Mouse (Mus musculus): Measurements from ENCODE around the gene Sgpl1. TPM values are rescaled to one million over a fixed set of nuclear protein-coding genes. Genes with fewer than 3 reads are reported as not detected.
"Not testable (repeated sequence)": the region's sequence is repeated elsewhere in the genome, so short reads cannot be mapped to it uniquely, and the experiment has no call there.

The Sgpl1 gene
- polyA plus RNA-seq, 1 experiment = 18.7 TPM

DNA sequence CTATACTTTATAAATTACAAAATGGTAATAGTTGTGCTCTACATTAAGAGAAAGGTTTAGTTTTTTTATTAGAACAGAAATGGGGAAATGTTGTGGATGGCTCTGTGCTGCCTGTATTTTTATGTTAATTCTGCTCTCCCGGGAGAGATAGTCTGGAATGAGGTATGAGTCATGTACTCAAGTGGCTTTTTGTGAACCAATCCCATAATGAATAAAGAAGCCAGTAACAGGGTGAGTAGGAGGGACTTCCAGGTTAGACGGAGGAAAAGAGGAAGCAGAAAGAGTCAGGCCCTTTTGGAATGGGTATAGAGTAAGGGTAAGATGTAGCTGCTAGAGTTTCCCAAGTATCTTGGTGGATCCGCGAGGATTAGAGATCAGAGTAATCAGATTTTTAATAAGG is 13.5 kb downstream of the Sgpl1 start:
- 62% methylated on average over 4 of the region's 4 CpGs for WGBS
- no peak overlapping the region for H3K27ac ChIP-seq (ENCODE audit: control insufficient read depth, insufficient read depth, low read depth, low read length, poor library complexity)
- TF ChIP-seq POLR2A (IDR thresholded peaks at IDR 0.05; ENCODE audit: borderline replicate concordance, control insufficient read depth, low read depth, low read length) (no peak), CTCF (IDR thresholded peaks at IDR 0.05; ENCODE audit: control insufficient read depth, insufficient read depth, low read length) (no peak)
- no peaks in the 10 kb centered on the region; the same call in 1 of the 2 replicates for H3K4me1 ChIP-seq (ENCODE audit: control insufficient read depth, insufficient read depth, low read length)
- no peak overlapping the region for H3K4me3 ChIP-seq (replicated peaks; ENCODE audit: control insufficient read depth, low read depth, low read length)

DNA sequence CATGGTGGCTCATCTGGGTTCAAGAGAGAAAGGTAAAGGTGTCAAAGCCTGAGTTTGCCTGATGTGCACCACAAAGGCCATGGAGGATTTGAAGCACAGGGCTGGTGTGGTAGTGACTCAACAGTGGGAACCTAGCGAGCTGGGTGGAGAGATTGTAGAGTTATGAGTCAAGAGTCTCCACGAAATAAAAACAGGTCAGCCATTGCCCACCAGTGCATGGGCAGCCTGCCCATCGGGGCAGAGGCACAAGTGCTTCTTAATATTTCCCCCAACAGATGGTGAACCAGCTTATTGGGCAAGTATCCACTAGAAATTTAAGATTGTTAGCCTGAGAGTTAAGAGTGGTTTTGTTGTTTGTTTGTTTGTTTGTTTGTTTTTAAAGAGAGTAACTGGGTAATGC is 16.5 kb downstream of the Sgpl1 start:
- Histone ChIP-seq H3K4me1 (ENCODE audit: control insufficient read depth, insufficient read depth, low read length) (no peaks in the 10 kb centered on the region), H3K4me3 (replicated peaks; ENCODE audit: control insufficient read depth, low read depth, low read length) (no peak overlapping the region), H3K27ac (ENCODE audit: control insufficient read depth, insufficient read depth, low read depth, low read length, poor library complexity) (no peak overlapping the region)
- TF ChIP-seq CTCF (IDR thresholded peaks at IDR 0.05; ENCODE audit: control insufficient read depth, insufficient read depth, low read length) (no peak), POLR2A (IDR thresholded peaks at IDR 0.05; ENCODE audit: borderline replicate concordance, control insufficient read depth, low read depth, low read length) (no peak)
- 72% methylated on average over 3 of the region's 3 CpGs for WGBS

DNA sequence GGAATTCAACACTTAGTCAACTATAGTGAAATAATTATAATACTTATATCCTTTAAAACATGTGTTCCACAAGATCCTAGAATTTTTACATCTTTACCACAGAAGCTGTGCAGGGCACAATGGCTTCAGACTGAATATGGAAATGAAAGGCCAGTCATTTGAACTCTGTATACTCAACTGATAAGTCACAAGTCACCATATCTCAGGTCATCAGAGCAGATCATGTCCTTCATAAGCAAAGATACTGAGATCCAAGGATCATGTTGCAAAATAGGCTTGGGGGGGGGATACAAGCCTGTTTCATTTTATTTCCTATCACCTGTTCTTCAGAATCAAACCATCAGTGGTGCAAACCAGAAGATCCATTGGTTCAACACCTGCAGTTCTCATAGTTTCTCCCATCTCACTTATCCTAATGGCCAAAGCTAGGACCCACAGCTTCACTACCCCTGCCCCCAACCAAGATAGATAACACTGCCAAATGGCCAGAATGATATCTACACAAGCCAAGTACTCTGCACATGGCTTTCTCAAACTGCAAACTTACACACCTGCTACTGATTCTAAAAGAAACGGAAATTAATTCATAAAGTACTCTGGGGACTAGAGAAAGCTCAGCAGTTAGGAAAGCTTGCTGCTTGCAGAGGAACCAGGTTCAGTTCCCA is 18.7 kb downstream of the Sgpl1 start:
- Histone ChIP-seq H3K27ac (ENCODE audit: control insufficient read depth, insufficient read depth, low read depth, low read length, poor library complexity) (no peak overlapping the region), H3K4me1 (ENCODE audit: control insufficient read depth, insufficient read depth, low read length) (no peaks in the 10 kb centered on the region), H3K4me3 (replicated peaks; ENCODE audit: control insufficient read depth, low read depth, low read length) (no peak overlapping the region)
- WGBS = 59% methylated on average over 1 of the region's 1 CpGs
- no peak for TF ChIP-seq CTCF (IDR thresholded peaks at IDR 0.05; ENCODE audit: control insufficient read depth, insufficient read depth, low read length)
- no peak for TF ChIP-seq POLR2A (IDR thresholded peaks at IDR 0.05; ENCODE audit: borderline replicate concordance, control insufficient read depth, low read depth, low read length)

DNA sequence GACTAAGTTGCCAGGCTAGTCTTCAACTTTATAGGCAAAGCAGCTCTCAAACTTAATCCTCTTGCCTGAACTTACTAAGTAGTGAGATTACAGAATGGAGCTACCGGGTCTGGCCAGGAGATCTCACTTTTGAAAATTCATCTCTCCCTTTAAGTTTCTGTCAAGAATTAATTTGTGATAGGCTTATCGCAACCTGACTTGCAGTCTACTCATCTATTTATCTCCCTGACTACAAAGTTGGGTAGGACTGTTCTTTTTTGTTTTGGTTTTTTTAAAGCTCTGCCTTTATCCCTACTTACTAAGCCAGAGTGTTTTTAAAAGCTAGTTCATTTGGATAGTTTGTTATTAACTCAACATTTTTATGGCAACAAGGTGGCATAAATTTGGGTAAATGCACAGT is 23.0 kb downstream of the Sgpl1 start:
- WGBS = 74% methylated on average over 2 of the region's 2 CpGs
- no peak overlapping the region for H3K27ac ChIP-seq (ENCODE audit: control insufficient read depth, insufficient read depth, low read depth, low read length, poor library complexity)
- no peak for TF ChIP-seq CTCF (IDR thresholded peaks at IDR 0.05; ENCODE audit: control insufficient read depth, insufficient read depth, low read length)
- TF ChIP-seq POLR2A (IDR thresholded peaks at IDR 0.05; ENCODE audit: borderline replicate concordance, control insufficient read depth, low read depth, low read length) = no peak
- H3K4me3 ChIP-seq (replicated peaks; ENCODE audit: control insufficient read depth, low read depth, low read length) = no peak overlapping the region
- peaks cover 1% of the 10 kb centered on the region; the same call in 1 of the 2 replicates for H3K4me1 ChIP-seq (ENCODE audit: control insufficient read depth, insufficient read depth, low read length)

DNA sequence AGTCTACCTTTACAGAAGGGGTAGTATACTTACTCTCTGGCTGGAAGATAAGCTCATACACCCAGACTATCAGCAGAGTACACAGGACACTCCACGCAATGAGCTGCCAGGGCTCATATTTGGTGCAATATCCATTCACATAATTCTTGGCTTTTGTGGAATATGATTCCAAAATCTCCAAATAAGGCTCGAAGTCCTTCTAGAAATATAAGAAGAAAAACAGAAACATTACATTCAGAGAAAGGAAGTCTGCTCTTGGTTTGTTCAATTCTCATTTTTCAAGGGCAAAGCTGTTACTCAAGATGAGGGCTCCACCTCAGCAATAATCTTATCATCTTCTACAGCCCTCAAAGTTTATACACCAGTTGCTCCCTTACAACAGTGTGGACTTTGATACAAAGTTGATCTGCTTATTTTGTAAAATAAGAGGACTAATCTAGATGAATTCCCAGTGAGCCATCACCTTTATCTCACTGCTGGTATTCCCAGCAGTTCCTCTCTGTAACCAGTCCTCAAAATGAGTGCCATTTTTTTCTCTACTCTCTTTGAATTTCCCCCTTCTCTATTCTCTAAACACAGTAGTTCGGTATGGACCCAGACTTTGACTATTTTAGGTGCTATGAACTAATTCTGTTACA is 24.1 kb downstream of the Sgpl1 start:
- WGBS = 57% methylated on average over 3 of the region's 3 CpGs
- H3K27ac ChIP-seq (ENCODE audit: control insufficient read depth, insufficient read depth, low read depth, low read length, poor library complexity) = no peak overlapping the region
- TF ChIP-seq CTCF (IDR thresholded peaks at IDR 0.05; ENCODE audit: control insufficient read depth, insufficient read depth, low read length) (no peak), POLR2A (IDR thresholded peaks at IDR 0.05; ENCODE audit: borderline replicate concordance, control insufficient read depth, low read depth, low read length) (no peak)
- no peak overlapping the region for H3K4me3 ChIP-seq (replicated peaks; ENCODE audit: control insufficient read depth, low read depth, low read length)
- H3K4me1 ChIP-seq (ENCODE audit: control insufficient read depth, insufficient read depth, low read length) = peaks cover 1% of the 10 kb centered on the region; the same call in 1 of the 2 replicates

DNA sequence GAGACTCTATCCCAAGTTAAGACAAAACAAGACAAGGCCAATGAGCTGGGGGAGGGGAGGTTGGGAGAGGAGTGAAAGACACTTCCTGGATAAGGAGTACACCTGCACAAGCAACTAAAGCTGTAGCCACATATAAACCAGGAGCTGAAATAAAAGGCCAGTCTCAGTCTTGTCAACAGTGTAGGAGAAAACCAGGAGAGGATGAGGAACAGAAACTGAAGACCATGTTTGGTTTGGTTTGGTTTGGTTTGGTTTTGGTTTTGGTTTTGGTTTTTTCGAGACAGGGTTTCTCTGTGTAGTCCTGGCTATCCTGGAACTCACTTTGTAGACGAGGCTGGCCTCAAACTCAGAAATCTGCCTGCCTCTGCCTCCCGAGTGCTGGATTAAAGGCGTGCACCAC is 25.8 kb downstream of the Sgpl1 start:
- 62% methylated on average over 4 of the region's 4 CpGs for WGBS
- H3K4me3 ChIP-seq (replicated peaks; ENCODE audit: control insufficient read depth, low read depth, low read length); H3K27ac ChIP-seq (ENCODE audit: control insufficient read depth, insufficient read depth, low read depth, low read length, poor library complexity); H3K4me1 ChIP-seq (ENCODE audit: control insufficient read depth, insufficient read depth, low read length): not testable (repeated sequence)

DNA sequence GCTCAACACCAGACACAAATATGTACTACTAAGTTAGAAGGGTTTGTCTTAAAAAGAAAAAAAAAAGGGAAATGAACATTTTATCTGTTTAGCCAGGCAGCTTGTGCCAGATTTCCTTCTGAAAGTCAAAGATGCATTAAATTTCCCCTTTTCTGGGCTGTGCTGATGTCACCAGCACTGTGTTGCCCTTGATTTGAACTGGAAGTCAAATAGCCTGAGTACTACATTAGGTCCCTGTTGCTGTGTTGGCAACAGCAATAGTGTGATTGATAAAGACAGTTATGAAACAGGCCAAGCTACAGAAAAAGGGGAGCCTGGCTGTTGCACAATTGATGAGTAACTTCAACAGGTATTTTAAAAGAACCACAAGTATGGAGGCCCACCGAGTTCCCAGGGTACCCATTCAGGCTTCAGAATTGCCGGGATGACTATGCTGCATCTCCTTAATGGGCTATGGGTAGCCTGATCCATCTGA is 33.2 kb downstream of the Sgpl1 start:
- no peak overlapping the region for H3K27ac ChIP-seq (ENCODE audit: control insufficient read depth, insufficient read depth, low read depth, low read length, poor library complexity)
- no peak overlapping the region for H3K4me3 ChIP-seq (replicated peaks; ENCODE audit: control insufficient read depth, low read depth, low read length)
- 71% methylated on average over 2 of the region's 2 CpGs for WGBS
- no peaks in the 10 kb centered on the region for H3K4me1 ChIP-seq (ENCODE audit: control insufficient read depth, insufficient read depth, low read length)
- TF ChIP-seq CTCF (IDR thresholded peaks at IDR 0.05; ENCODE audit: control insufficient read depth, insufficient read depth, low read length) (no peak), POLR2A (IDR thresholded peaks at IDR 0.05; ENCODE audit: borderline replicate concordance, control insufficient read depth, low read depth, low read length) (no peak)

DNA sequence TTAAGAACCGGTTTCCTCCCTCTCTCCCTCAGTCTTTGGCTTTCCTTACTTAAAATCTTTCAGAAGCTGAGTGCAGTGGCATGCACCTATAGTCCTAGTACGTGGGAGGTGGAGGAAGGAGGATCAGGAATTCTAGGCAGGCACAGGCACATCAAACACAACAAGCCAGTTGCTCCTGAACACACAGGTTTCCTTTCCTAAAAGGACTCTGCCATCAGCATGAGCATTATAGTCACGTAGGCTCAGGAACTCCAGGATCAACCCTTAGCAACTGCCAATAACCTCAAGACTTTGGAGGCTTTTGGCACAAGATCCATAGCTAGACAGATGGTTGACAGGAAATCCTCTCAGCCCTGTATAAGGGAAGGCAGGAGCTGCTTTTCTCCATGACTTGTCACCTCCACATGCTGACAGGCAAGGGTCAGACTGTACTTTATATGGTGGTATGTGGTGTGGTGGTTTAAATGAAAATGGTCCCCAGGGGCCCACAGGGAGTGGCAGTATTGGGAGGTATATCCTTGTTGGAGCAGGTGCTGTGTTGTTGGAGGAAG is 43.9 kb downstream of the Sgpl1 start:
- 91% methylated on average over 3 of the region's 3 CpGs for WGBS
- TF ChIP-seq POLR2A (IDR thresholded peaks at IDR 0.05; ENCODE audit: borderline replicate concordance, control insufficient read depth, low read depth, low read length) (no peak), CTCF (IDR thresholded peaks at IDR 0.05; ENCODE audit: control insufficient read depth, insufficient read depth, low read length) (no peak)
- Histone ChIP-seq H3K27ac (ENCODE audit: control insufficient read depth, insufficient read depth, low read depth, low read length, poor library complexity) (no peak overlapping the region), H3K4me3 (replicated peaks; ENCODE audit: control insufficient read depth, low read depth, low read length) (no peak overlapping the region), H3K4me1 (ENCODE audit: control insufficient read depth, insufficient read depth, low read length) (no peaks in the 10 kb centered on the region)

Measured in bone marrow, adult 2 months (tissue).